Mouse (Mus musculus) cortical plate, adult 2 months (tissue): ENCODE results near the gene Zfp184.

Experiments used
- CTCF ChIP-seq: fragments of 200-500 bp; IDR thresholded peaks from 2 replicates; pipeline ENCODE4 v1.5.1; 2011; ENCODE audit warnings: mild to moderate bottlenecking, control low read depth, low read length; ENCODE audit not compliant: insufficient read depth; ENCODE audit errors: extremely low read depth
- POLR2A ChIP-seq: fragments of 200-500 bp; IDR thresholded peaks from 2 replicates; pipeline ENCODE4 v1.6.1; 2011; ENCODE audit warnings: mild to moderate bottlenecking, low read length, control low read depth; ENCODE audit not compliant: insufficient read depth; ENCODE audit errors: extremely low read depth

GRCm38 (mm10) chr13:21934982-21935791, 9.7 kb upstream of the Zfp184 start:
- TF ChIP-seq POLR2A (no peak), CTCF (no peak)
